Mouse (Mus musculus): ENCODE results near the gene Gpr155. TPM values are rescaled to one million over a fixed set of nuclear protein-coding genes. Genes with fewer than 3 reads are reported as not detected.

The Gpr155 gene
- 10 to 100 TPM; 22.1 to 24.3 (median 24.1) TPM for polyA plus RNA-seq (2017; shearing (Covaris generic))

- peak; percentile 88 for ATAC-seq
These were observed at the start of gene Gpr155 for GRCm38 (mm10) chr2:73386356-73387046. Gene Gpr155, minus strand, starts transcription at chr2:73386572.

DNA sequence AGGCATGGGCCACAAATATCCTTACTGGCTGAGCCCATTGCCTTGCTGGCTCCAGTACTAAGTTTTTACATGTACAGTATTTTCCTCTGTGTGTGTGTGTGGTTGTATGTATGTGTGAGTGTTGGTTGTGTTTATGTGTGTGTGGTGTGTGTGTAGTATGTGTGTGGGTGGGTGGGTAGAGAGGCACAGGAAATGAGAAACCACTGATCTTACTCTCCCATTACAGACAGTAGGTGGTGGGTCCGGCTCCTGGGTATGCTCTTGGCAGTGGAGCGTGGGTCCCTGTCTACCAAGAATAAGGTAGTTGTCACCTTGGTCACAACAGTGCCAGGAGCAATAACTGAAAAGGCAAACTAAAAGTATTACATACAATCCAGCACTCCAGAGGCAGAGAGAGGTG, 49.5 kb upstream of the Gpr155 start:
- ATAC-seq: peak; percentile 47

DNA sequence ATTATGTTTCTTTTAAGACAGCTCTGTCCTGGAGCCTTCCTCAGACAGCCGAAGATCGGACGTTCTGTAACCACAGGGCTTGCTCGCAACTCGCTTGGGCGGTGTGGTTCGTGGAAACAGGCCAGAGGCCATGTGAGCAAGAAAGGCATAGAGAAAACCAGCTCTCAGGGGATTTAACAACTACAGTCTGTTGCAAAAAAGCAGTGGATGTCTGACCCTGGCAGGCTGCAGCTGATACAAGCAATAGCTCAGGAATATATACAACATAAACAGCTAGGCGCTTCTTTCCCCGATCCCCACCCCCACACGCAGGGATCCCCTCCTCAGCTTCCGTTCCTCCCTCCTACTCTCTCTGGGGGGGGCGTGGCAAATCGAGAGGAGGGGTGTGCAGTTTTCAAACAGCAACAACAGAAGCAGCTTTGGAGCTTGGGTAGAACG, 45.6 kb upstream of the Gpr155 start:
- no peak for ATAC-seq

DNA sequence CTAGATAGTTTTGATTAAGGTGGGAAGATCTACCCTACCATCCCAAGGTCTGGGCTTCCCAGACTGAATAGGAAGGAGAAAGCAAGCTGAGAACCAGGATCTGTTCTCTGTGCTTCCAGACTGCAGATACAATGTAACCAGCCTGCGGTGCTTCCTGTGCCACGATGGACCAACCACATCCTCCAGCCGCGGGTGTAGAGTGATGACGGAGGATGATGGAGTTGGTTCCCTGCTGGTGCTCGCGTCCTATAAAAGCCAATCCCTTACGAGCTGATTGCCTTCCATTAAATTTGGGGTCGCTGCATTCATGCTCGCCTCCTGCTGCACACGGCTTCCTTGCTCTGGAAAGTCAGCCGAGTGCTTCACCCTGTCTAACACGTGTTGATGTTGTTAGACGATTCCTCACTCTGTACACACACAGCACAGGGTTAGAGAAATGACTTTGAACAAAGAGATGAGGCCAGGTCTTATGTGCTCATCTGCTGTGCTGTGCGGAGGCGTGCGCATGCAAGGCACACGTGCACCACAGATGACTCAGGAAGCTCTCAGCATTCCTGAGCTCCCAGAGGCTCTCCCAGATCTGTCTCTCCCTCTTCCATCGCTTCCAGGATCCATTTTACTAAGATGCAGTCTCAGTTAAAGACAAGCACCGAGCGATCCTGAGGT, 42.6 kb upstream of the Gpr155 start:
- ATAC-seq: peak; percentile 59

GRCm38 (mm10) chr2:73427293-73427692, 40.9 kb upstream of the Gpr155 start:
- peak; percentile 74 for ATAC-seq

GRCm38 (mm10) chr2:73425822-73426221, 39.5 kb upstream of the Gpr155 start:
- no peak for ATAC-seq

GRCm38 (mm10) chr2:73419730-73420129, 33.4 kb upstream of the Gpr155 start:
- no peak for ATAC-seq

GRCm38 (mm10) chr2:73419285-73419684, 32.9 kb upstream of the Gpr155 start:
- ATAC-seq: no peak

DNA sequence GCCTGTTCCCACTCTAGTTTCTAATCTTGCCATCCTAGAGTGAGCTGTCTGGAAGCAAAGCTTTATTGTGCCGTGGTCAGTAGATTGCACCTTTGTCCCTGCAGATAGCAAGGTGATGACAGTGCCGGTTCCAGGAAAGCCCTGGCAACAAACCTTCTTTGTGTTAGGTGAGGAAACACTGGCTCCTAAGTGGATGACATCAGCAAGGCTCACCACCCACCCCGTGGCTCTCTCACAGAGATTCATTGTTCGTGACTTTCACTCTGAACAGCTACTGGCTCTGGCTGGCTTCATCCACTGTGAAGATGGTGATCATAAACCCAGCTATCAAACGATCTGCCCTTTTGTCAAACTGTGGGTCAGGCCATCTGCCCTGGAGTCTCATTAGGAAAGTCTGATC, 29.5 kb upstream of the Gpr155 start:
- ATAC-seq: no peak

DNA sequence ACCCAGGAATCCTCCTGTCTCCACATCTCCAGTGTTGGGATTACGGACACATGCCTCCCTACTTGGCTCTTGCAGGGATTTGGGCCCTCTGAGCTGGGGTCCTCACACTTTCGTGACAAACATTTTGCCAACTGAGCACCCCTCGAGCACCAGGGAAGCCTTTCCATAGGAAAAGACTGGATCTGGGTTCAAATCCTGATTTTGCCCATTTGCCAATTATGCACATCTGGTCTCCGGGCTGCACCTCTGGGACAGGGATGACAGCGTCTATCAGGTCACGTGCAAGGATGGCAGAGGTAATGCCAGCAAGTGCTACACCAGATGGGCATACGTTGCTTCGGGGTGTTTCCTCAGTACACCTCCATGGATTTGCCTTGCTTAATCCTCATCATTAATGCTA, 23.7 kb upstream of the Gpr155 start:
- ATAC-seq: no peak

GRCm38 (mm10) chr2:73407662-73408061, 21.3 kb upstream of the Gpr155 start:
- ATAC-seq: no peak

GRCm38 (mm10) chr2:73406336-73406915, 20.1 kb upstream of the Gpr155 start:
- no peak for ATAC-seq

DNA sequence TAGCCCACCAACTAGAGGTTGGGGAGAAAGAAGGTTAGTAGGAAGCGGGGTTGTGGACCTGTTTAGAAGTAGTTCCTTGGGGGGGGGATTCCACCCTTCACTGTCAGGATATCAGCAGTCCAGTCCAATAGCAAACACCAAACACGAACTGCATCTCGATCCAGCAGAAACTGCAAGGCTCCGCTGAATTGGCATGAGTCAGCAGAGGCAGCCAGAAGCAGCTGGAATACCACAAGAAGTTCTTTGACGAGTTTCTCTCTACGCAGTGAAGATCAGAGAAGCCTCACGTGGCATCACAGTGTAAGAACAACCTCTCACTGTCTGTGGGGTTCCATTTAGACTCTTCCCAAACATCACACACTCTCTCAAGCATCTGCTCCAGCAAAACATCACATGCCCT, 18.6 kb upstream of the Gpr155 start:
- peak; percentile 29 for ATAC-seq

- ATAC-seq: peak; percentile 74
These were observed 18.1 kb upstream of the Gpr155 start for GRCm38 (mm10) chr2:73404442-73404841.

- ATAC-seq: peak; percentile 32
These were observed 17.1 kb upstream of the Gpr155 start for GRCm38 (mm10) chr2:73403385-73404013.

DNA sequence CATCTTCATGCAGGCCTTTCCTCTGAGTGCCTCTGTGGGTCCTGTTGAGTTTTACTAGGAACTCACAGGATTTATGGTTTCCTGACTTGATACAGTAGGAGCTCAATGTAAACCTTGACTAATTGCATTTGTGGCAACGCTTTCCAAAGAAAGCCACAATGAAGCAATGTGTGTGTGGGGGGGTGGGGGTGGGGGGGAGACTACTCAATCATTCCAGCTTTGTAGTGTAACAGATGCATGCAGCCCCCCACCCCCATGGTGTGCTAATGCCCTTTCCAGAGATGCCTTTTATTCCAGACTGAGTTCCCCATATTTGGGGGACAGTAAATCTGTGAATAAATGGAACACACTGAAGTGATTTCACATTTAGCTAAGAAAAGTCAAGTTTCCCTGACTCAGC, 15.3 kb upstream of the Gpr155 start:
- no peak for ATAC-seq

- ATAC-seq: no peak
These were observed 11.1 kb upstream of the Gpr155 start for GRCm38 (mm10) chr2:73397476-73397875.

DNA sequence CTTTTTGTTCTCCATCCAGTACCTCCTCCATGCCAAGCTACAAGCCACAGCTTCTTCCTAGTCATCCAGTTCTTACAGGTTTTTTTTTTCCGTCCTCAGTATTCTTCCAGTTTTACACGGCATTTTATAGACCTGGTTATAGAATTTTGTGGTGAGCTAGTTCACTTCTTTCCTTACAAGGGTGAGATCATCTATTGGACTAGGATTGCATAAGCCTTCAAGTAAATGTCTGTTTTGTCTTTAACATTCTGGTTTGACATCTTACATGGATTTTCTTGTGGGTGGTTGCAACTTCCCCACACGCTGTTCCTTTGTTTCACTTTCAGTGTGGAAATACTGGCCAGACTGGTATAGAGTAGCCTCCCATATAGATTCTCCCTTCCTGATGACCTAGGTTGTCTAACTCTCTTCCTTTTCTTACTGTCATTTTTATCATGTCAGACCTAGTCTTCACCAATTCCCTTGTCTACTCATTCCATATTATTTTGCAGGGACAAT, 10.5 kb upstream of the Gpr155 start:
- no peak for ATAC-seq

- no peak for ATAC-seq
These were observed 9.1 kb upstream of the Gpr155 start for GRCm38 (mm10) chr2:73395516-73395915.

DNA sequence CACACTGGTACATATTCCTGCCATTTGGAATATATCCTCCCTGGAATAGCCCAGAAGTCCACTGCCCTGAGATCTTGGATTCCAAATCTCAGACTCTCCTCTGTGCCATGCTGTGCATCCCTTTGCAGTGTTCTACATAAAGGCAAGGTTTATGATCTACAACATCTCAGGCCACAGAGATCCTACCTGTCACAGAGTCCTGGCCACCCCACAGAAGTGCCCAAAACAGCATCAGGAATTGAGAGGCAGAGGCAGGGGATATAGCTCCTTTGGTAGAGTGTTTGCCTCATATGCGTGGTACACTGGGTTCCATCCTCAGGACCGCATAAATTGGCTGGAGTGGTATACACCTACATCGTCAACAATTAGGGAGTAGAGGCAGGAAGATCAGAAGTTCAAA, 8.1 kb upstream of the Gpr155 start:
- no peak for ATAC-seq

GRCm38 (mm10) chr2:73392772-73393171, 6.4 kb upstream of the Gpr155 start:
- ATAC-seq: no peak

- no peak for ATAC-seq
These were observed 3.6 kb upstream of the Gpr155 start for GRCm38 (mm10) chr2:73389951-73390350.

DNA sequence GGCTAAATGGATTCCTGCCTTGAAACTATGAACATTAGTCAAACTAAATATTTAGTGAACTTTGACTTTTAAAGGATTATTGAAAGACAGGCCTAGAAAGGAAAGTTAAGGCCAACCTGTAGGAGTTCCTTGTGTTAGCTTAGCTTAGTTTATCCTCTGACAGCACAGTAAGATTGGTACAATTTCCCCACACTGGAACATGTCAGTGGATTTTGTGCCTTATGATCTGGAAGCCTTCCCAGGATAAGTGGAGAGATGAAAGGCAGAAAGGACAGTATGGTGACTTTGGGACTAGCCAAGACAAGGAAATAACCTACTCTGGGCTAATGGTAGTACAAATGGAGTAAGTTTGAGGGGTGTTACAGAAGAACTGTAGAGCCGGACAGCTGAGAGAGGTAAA, 1.4 kb upstream of the Gpr155 start:
- ATAC-seq: no peak
